Mouse (Mus musculus): ENCODE data around the gene Actl7b.

GRCm38 (mm10) chr4:56696401-56696800 is 44.8 kb downstream of the Actl7b start:
- no peak for TF ChIP-seq CTCF (IDR thresholded peaks at IDR 0.05; ENCODE audit: extremely low read depth, insufficient read depth, insufficient read length, insufficient replicate concordance)
- no peak for TF ChIP-seq POLR2A (IDR thresholded peaks at IDR 0.05; ENCODE audit: low read depth, low read length)
